Mouse (Mus musculus) erythroblast, adult 5-6 weeks (primary cell): ENCODE results near the gene B4galt1. TPM values are rescaled to one million over a fixed set of nuclear protein-coding genes. Genes with fewer than 3 reads are reported as not detected.

Experiments used
- ATAC-seq: replicated peaks from 2 replicates; pipeline ENCODE4 v1.8.0; 2016; ENCODE audit warnings: moderate number of reproducible peaks, mild to moderate bottlenecking, moderate TSS enrichment, inconsistent platforms; ENCODE audit not compliant: poor library complexity, low FRiP score, severe bottlenecking
- total RNA-seq, 2 experiments: library from RNA; stranded (forward) in 1 of 2; stranded (reverse) in 1 of 2; fragments of 150-400 nt in 1 of 2; fragments of 200-764, 138-1000 nt in 1 of 2; gene quantifications; 2 replicates each; pipeline versions ENCODE4 v1.2.3 to v1.2.4; 2015 to 2017; ENCODE audit warnings: low replicate concordance in 2 of 2

The B4galt1 gene
- total RNA-seq, 2 experiments from 2014 or later: 31.4 to 42.3 TPM

DNA sequence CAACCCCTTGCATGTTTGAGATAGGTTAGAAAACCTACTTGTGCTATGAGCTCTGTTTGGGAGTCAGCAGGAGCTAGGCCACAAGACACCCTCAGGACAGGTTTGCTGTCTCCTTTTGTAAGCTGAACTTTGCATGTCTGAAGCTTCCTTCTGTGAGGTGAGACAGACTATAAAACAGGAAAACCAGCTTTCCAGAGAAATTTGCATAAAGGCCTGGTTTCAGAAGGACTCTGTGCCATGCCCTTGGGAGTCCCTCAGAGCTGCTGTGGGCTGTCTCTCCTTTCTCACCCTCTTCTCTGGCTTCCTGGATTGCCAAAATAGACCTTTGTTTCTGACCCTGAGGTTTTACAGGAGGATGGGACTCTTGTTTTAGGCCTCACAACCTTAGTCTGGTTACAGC is 59.5 kb downstream of the B4galt1 start:
- ATAC-seq: no peak

DNA sequence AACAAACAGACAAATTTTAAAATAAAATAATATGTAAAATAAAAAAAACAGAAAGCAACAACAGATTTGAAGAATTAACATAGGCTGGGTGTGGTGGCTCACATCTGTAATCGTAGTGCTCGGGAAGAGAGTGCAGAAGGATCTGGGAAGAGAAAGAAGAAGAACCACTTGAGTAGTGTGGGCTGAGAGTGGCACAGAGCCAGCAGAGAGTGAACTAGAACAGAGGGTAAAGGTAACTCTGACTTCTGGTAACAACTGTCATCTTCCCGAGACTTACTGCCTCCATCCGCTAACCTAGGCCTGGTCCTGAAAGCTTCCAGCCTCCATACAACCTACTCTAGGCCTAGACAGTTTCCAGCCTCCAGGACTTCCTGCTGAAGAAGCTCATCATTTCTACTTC is 62.6 kb downstream of the B4galt1 start:
- no peak for ATAC-seq

DNA sequence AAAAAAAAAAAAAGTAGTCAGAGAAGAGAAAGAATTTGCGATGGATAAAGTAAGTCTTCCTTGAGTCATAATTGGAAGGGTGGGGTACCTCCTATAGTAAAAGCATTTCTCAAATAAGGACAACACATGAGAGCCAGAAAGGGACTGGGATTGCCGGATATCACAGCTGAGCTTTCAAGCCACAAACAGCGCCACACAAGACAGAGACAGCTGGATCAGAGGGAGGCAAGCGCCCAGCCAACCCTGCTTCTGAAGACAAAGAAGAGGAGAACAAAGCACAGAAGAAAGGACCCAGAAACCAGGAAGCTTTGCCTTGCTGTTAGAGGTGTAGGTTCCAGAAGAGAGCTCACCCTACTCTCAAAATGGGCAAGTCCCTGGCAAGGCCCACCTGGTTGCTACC is 67.2 kb downstream of the B4galt1 start:
- ATAC-seq: no peak

GRCm38 (mm10) chr4:40785620-40786166 is 68.1 kb downstream of the B4galt1 start:
- peak; percentile 61 for ATAC-seq

DNA sequence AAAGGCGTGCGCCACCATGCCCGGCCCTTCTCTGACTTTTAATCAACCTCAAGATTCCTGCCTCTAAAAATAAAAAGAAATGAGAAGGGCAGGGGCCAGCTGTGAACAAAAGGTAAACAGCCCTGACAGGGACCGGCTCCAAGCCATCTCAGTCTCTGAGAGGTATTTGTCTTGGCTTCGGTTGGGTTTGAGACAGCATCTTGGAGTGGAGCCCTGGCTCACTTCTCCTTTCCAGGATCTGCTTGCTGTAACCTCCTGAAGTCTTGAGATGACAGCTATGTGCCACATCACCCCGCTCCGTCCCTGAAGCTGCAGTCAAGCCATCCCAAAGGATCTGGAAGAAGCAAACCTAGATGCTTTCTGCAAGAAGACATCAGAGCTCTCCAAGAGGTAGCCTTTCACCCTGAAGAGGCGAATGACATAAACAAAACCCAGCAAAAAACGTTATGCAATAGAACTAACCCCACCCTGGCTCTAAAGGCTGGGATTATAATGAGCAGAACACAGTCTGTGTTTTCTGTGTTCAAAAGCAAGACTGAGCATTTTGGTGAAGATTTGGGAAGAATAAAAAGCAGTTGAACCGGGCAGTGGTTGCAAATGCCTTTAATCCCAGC is 69.1 kb downstream of the B4galt1 start:
- ATAC-seq: no peak

GRCm38 (mm10) chr4:40783049-40783448 is 70.8 kb downstream of the B4galt1 start:
- ATAC-seq: no peak

GRCm38 (mm10) chr4:40781797-40782495 is 71.9 kb downstream of the B4galt1 start:
- no peak for ATAC-seq

DNA sequence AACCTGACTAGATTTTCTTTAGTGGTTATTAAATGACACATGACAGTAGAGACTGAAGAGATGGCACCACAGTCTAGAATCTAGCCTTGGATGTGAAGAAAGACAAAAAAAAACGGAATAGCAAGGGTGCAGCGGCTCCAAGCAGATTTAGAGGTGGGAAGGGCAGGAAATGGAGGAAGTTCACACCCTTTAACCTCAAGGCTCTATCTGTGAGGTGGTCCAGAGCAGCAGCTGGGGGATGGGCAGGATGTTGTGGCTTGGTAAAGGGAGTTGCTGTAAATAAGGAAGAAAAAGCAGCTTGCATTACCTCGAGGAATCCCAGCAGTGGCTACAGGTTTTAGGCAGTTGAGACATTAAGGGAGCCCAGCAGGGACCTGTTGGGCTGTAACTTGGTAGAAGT is 72.7 kb downstream of the B4galt1 start:
- ATAC-seq: no peak

DNA sequence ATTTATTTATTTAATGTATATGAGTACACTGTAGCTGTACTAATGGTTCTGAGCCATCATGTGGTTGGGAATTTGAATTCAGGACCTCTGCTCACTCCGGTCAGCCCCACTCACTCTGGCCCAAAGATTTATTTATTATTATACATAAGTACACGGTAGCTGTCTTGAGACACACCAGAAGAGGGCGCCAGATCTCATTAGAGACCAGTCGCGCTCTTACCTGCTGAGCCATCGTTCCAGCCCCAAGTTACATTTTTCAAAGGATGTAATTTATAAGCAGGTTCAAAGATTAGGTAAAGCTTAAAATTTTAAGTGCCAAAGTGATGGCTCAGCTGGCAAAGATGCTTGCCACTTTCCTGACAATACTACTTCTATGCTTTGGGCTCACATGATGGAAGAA is 75.1 kb downstream of the B4galt1 start:
- ATAC-seq: no peak

DNA sequence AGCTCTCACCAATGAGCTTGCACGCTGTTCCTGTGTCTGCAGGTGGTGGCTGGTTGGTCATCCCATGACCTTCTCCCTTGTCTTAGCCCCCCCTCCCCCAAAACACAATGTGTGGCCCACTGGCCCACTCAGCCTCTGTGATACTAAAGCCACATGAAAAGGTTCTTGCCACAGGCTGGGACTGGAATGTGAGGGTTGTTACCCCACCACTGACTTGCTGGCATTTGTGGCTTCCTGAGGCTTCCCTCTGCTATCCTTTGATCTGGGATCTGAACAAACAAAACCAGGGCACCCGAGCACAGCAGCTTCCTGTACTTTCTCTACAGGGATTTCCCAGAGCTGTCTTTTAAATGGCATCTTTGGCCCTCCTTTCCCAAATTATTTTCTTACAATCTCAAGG is 76.7 kb downstream of the B4galt1 start:
- ATAC-seq: no peak

GRCm38 (mm10) chr4:40776416-40776815 is 77.4 kb downstream of the B4galt1 start:
- no peak for ATAC-seq

DNA sequence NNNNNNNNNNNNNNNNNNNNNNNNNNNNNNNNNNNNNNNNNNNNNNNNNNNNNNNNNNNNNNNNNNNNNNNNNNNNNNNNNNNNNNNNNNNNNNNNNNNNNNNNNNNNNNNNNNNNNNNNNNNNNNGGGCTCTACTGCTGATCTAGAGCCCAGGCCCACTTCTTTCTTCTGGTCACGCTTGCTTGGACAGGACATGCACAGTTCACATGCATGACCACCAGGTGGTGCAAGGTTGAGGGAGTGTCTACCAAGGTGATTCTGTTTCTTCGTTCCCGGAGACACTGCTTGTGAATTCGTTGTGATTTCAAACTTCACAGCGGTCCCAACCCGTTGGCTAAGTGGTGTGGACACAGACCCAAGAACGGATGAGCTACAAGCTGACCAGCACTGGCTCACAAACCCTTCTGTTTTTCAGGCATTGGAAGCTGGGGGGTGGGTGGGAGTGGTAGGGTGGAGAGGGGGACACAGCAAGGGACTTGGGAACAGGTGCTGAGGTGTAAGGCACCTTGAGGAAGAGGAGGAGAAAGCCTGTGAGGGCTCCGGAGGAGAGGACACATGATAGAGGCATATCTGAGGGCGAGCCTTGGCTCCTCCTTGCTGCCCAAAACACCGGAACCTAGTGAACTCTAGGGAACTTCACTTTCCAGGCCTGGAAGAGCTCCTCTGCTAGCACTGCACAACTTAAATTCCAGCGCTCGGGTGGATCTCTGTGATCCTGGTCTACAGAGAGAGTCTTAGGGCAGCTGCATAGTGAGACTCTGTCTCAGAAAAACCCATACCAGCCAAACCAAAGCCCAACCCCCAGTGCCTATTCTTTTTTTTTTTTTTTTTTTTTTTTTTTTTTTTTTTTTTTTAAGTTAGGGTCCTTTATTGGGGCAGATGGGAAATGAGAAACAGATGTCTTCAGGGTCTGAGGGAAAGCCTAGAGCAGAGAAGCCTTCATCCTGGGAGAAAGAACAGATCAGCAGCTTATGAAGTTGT is 79.2 kb downstream of the B4galt1 start:
- ATAC-seq: peak; percentile 80

DNA sequence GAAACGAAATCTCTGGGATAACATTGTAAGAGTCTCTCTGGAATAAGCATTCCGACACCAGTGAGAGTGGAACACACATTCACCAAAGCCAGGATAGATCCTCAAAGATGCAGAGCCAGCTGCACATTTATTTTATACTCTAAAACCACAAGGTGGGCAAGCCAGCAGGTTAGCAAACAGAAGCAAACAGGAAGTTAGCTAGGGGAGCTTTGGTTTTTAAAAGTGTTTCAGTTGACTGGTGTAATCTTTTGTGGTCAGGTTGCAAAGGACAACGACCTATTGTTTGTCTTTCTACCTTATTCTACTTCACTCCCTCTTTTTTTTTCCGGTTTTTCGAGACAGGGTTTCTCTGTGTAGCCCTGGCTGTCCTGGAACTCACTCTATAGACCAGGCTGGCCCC is 93.9 kb downstream of the B4galt1 start:
- ATAC-seq: no peak

DNA sequence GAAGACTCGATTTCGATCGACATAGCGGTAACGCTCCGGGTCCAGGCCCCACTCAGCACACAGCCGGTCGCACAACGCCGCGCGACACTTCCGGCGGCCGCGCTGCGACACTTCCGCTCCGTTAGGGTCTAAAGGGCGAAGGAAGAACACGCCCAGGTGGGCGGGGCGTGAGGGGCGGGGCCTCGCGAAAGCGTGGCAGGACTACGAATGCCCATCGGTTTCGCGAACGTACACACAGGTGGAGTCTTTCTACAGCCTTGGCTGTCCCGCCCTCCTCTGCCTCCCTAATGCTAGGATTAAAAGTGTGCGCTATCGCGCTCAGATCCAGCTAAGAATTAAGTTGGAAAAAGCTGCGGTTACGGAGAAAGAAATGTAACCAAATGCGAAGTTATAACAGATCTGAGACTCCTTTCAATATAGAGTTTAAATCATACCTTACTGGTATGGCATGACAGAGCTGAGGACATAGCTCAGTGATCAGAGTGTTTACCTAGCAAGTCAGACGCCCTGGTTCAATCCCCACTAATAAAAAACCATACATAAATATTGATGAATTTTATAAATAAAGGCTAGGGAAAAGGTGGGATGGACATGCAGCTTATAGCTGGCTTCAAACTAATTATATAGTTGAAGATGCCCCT is 95.9 kb downstream of the B4galt1 start, which contains the start of gene Smu1:
Smu1 (minus strand) TSS at position 144 of the 641 bp plus-strand sequence.
- peak; percentile 98 for ATAC-seq

DNA sequence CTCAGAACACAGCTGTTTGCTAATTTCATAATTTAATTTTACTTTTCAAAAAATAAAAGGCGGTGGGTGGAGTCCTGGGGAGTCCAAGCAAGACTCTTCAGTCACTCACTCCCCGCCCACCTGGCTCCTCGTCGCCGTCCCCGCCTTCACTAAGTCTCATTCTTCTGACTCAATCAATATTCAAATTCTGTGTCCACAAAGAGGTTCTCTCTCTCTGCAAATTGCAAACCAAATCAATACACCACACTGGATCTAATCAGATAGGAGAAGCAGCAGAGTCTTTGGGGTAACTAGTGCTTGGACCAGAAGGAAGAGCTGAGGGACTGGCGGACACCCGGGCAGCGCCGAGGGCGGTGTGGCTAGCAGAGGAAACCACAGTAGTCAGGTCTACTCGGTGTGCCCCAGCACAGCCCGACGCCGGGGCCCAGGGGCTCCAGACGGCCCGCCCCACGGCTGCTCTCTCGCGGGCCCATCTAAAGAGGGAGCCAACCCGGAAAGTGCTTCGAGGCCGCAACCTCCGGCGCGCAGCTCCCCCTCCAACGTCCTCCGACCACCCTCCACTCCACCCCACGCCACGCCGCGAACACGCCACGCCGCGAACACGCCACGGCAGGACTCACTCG is 96.5 kb downstream of the B4galt1 start:
- ATAC-seq: peak; percentile 66
